Mouse (Mus musculus): ENCODE data around the gene Rbm42. TPM values are rescaled to one million over a fixed set of nuclear protein-coding genes. Genes with fewer than 3 reads are reported as not detected.

Rbm42 gene
- total and polyA plus RNA-seq, 3 experiments: 65.3 to 109 (median 105) TPM

GRCm38 (mm10) chr7:30664529-30665200 lies 14.5 kb upstream of the Rbm42 start, which contains the start of gene Haus5:
Gene Haus5, minus strand, starts transcription at chr7:30664994.
- dilution Hi-C loops (cut with MboI; ENCODE audit: extremely low pct_ligation_motif_present, extremely low pct_unique_long_range_greater_than_20kb, low sequenced_read_pairs) (no loop called here), in situ Hi-C loops (cut with MboI; ENCODE audit: low pct_ligation_motif_present, low pct_unique_long_range_greater_than_20kb, low sequenced_read_pairs) (no loop called here)
- H3K4me2 ChIP-seq (ENCODE audit: insufficient read depth, low read depth, poor library complexity, severe bottlenecking): peak within 1 kb of the TSS; percentile 100
- H3K27ac ChIP-seq (ENCODE audit: insufficient read depth, low read depth): no peak within 1 kb of the TSS
- peak within 1 kb of the TSS; percentile 67 to 97 (median 89) for H3K4me3 ChIP-seq (replicated peaks in 1 of 3; ENCODE audit: low read depth in 2 of 3, low read length in 2 of 3, poor library complexity in 1 of 3)
- no peaks in the 10 kb centered on the region for H3K9me3 ChIP-seq (replicated peaks; ENCODE audit: low read length)
- H3K36me3 ChIP-seq (replicated peaks in 1 of 2; ENCODE audit: control insufficient read depth in 1 of 2, insufficient read depth in 1 of 2, low read length in 1 of 2): peaks cover 31 to 38% of the 10 kb centered on the region in 2 experiments
- peaks cover 2% of the 10 kb centered on the region for H3K27me3 ChIP-seq (replicated peaks)
- peaks cover 8% of the 10 kb centered on the region for H3K79me2 ChIP-seq (replicated peaks; ENCODE audit: control insufficient read depth, extremely low read depth, insufficient read depth, poor library complexity, severe bottlenecking)
- TF ChIP-seq PAX5 (IDR thresholded peaks at IDR 0.05; ENCODE audit: low read length) (no peak), ZMIZ1 (IDR thresholded peaks at IDR 0.05; ENCODE audit: low read depth, low read length) (peak; percentile 41; the same call in 1 of the 2 replicates), ETS1 (conservative IDR thresholded peaks at IDR 0.05; ENCODE audit: low read depth, low read length) (no peak), CHD2 (IDR thresholded peaks at IDR 0.05; ENCODE audit: low read length) (peak; percentile 97), CTCF (conservative IDR thresholded peaks at IDR 0.05 in 1 of 2, IDR thresholded peaks at IDR 0.05 in 1 of 2; ENCODE audit: low read depth in 2 of 2, low read length in 2 of 2) (no peak), KAT2A (IDR thresholded peaks at IDR 0.05; ENCODE audit: insufficient replicate concordance, low read length) (peak; percentile 69; the same call in 1 of the 2 replicates), E2F4 (IDR thresholded peaks at IDR 0.05; ENCODE audit: insufficient replicate concordance, low read depth, low read length) (peak; percentile 92), HCFC1 (IDR thresholded peaks at IDR 0.05; ENCODE audit: low read depth, low read length) (peak; percentile 87), MXI1 (IDR thresholded peaks at IDR 0.05; ENCODE audit: low read depth, low read length) (peak; percentile 91), JUN (IDR thresholded peaks at IDR 0.05; ENCODE audit: insufficient read depth, low read depth, low read length) (no peak), MAZ (IDR thresholded peaks at IDR 0.05; ENCODE audit: low read depth, low read length) (no peak), MEF2A (IDR thresholded peaks at IDR 0.05; ENCODE audit: borderline replicate concordance, low read depth, low read length) (0 out of 2 replicates have a peak, but pooled peaks have one; percentile 25), TBP (conservative IDR thresholded peaks at IDR 0.05; ENCODE audit: low read depth, low read length) (peak; percentile 86), POLR2AphosphoS2 (IDR thresholded peaks at IDR 0.05; ENCODE audit: low read depth, low read length) (no peak), ZC3H11A (IDR thresholded peaks at IDR 0.05; ENCODE audit: low read depth, low read length) (no peak), ELF1 (IDR thresholded peaks at IDR 0.05; ENCODE audit: low read depth, low read length) (peak; percentile 73), GABPA (IDR thresholded peaks at IDR 0.05; ENCODE audit: insufficient replicate concordance, low read depth, low read length) (no peak), NELFE (IDR thresholded peaks at IDR 0.05; ENCODE audit: low read depth, low read length) (peak; percentile 54; the same call in 1 of the 2 replicates), USF2 (conservative IDR thresholded peaks at IDR 0.05; ENCODE audit: low read depth, low read length) (no peak; the same call in 1 of the 2 replicates), USF1 (IDR thresholded peaks at IDR 0.05; ENCODE audit: low read depth, low read length) (no peak), SIN3A (IDR thresholded peaks at IDR 0.05; ENCODE audit: low read length) (peak; percentile 99), ZKSCAN1 (IDR thresholded peaks at IDR 0.05; ENCODE audit: borderline replicate concordance, low read depth, low read length) (no peak; the same call in 1 of the 2 replicates), UBTF (IDR thresholded peaks at IDR 0.05; ENCODE audit: low read depth, low read length) (no peak), JUND (conservative IDR thresholded peaks at IDR 0.05; ENCODE audit: low read depth, low read length) (no peak), NRF1 (IDR thresholded peaks at IDR 0.05; ENCODE audit: low read depth, low read length) (0 out of 2 replicates have a peak, but pooled peaks have one; percentile 30), SMC3 (IDR thresholded peaks at IDR 0.05; ENCODE audit: low read depth, low read length) (no peak), RAD21 (IDR thresholded peaks at IDR 0.05; ENCODE audit: low read depth, low read length) (no peak; the same call in 1 of the 2 replicates), IRF4 (IDR thresholded peaks at IDR 0.05; ENCODE audit: low read depth, low read length) (no peak), POLR2A (IDR thresholded peaks at IDR 0.05; ENCODE audit: low read depth, low read length) (peak; percentile 86), RCOR1 (conservative IDR thresholded peaks at IDR 0.05; ENCODE audit: low read depth, low read length) (no peak), MAX (IDR thresholded peaks at IDR 0.05; ENCODE audit: low read length) (no peak), CHD1 (IDR thresholded peaks at IDR 0.05; ENCODE audit: low read depth, low read length) (no peak), TCF12 (IDR thresholded peaks at IDR 0.05; ENCODE audit: low read depth, low read length) (peak; percentile 81)
- peak within 1 kb of the TSS; percentile 97 for H3K9ac ChIP-seq (ENCODE audit: insufficient read depth, low read depth)
- H3K4me1 ChIP-seq (ENCODE audit: control insufficient read depth in 1 of 2, insufficient read depth in 2 of 2): peaks cover 4 to 15% of the 10 kb centered on the region in 2 experiments; a peak in 3 of 4 replicates
- peak; percentile 96 for DNase-seq (ENCODE audit: extremely low read depth)

All from CH12.LX (cell line).